Mouse (Mus musculus): ENCODE measurements around the gene Ott.
"Not testable (repeated sequence)": the region's sequence is repeated elsewhere in the genome, so short reads cannot be mapped to it uniquely, and the experiment has no call there.

The Ott gene

GRCm38 (mm10) chrX:149073982-149074381, at the start of gene Ott:
TSS of gene Ott (plus strand) at chrX:149074282.
- not testable (repeated sequence) for DNase-seq (ENCODE audit: low spot score in 2 of 2)

All from spleen, postnatal 4 days (tissue).